Mouse (Mus musculus) lung, embryonic 15.5 days (tissue): ENCODE measurements around the gene Klhl7. TPM values are rescaled to one million over a fixed set of nuclear protein-coding genes. Genes with fewer than 3 reads are reported as not detected.

ENCODE experiments used
- ATAC-seq: fragments of 200-750 bp; cut with Nextera tagmentation; 2 replicates; pipeline ENCODE4 v1.8.0; 2017; ENCODE audit warnings: moderate number of reproducible peaks, borderline replicate concordance; ENCODE audit not compliant: low FRiP score, low TSS enrichment; ENCODE audit errors: extremely low read depth
- H3K27ac ChIP-seq: fragments of 300-500 bp; sonication (generic); 2 replicates; pipeline ENCODE4 v1.5.1; 2015; ENCODE audit warnings: moderate library complexity, mild to moderate bottlenecking, inconsistent platforms
- H3K27me3 ChIP-seq: fragments of 300-500 bp; sonication (generic); 2 replicates; pipeline ENCODE4 v1.6.1; 2015; ENCODE audit warnings: inconsistent platforms
- H3K36me3 ChIP-seq: fragments of 300-500 bp; sonication (generic); 2 replicates; pipeline ENCODE4 v1.6.1; 2015; ENCODE audit warnings: inconsistent platforms
- H3K4me1 ChIP-seq: fragments of 300-500 bp; sonication (generic); 2 replicates; pipeline ENCODE4 v1.6.1; 2015; ENCODE audit warnings: inconsistent platforms
- H3K4me2 ChIP-seq: fragments of 300-500 bp; sonication (generic); 2 replicates; pipeline ENCODE4 v1.6.1; 2015; ENCODE audit warnings: inconsistent platforms, mild to moderate bottlenecking, moderate library complexity
- H3K4me3 ChIP-seq: fragments of 300-500 bp; sonication (generic); 2 replicates; pipeline ENCODE4 v1.5.1; 2015; ENCODE audit warnings: mild to moderate bottlenecking, inconsistent platforms
- H3K9ac ChIP-seq: fragments of 300-500 bp; sonication (generic); 2 replicates; pipeline ENCODE4 v1.6.1; 2015; ENCODE audit warnings: inconsistent platforms
- H3K9me3 ChIP-seq: fragments of 300-500 bp; sonication (generic); 2 replicates; pipeline ENCODE4 v1.6.1; 2016; ENCODE audit warnings: inconsistent platforms
- WGBS: fragments of 180-500 bp; shearing (Covaris S2); methylation state at CpG from one replicate; pipeline ENCODE4 v1.1.7; 2015; 5-methylcytosine and 5-hydroxymethylcytosine counted together
- polyA plus RNA-seq: library from polyadenylated mRNA; unstranded; fragments of >200 nt; fragmentation: Nextera tagmentation; extraction: Ambion mirVana; gene quantifications from 2 replicates; pipeline ENCODE4 v1.2.1, GENCODE M21; 2015

The Klhl7 gene
- polyA plus RNA-seq, 1 experiment from 2014 or later = 46.6 TPM

DNA sequence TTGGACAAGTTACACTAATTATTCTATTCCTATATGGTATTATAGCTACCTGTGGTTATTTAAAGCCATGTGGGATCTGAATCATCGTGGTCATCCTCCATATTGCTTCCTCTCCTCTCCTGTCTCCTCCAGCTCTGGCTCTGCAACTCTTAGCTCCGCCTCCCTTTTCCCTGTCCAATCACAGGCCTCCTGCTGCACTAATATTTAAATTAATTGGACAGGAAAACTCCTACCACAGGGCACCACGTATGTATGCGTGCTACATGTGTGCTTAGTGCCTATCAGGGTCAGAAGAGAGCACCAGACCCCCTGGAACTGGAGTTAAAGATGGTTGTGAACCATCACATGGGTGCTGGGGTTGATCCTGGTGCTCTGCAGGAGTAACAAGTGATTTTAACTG, 88.1 kb downstream of the Klhl7 start:
- Histone ChIP-seq H3K4me2 (no peak overlapping the region), H3K27ac (no peak overlapping the region), H3K27me3 (no peaks in the 10 kb centered on the region), H3K4me1 (no peaks in the 10 kb centered on the region), H3K4me3 (no peak overlapping the region), H3K9me3 (no peaks in the 10 kb centered on the region), H3K36me3 (peaks cover 6% of the 10 kb centered on the region; the same call in 1 of the 2 replicates), H3K9ac (no peak overlapping the region)
- no peak for ATAC-seq
- 66% methylated on average over 4 of the region's 4 CpGs for WGBS

GRCm38 (mm10) chr5:24191821-24192220, 91.4 kb downstream of the Klhl7 start:
- H3K4me3 ChIP-seq = no peak overlapping the region

GRCm38 (mm10) chr5:24201006-24201405, 100.6 kb downstream of the Klhl7 start:
- Histone ChIP-seq H3K4me3 (no peak overlapping the region), H3K36me3 (no peaks in the 10 kb centered on the region), H3K9me3 (no peaks in the 10 kb centered on the region), H3K27ac (no peak overlapping the region), H3K9ac (no peak overlapping the region), H3K27me3 (no peaks in the 10 kb centered on the region), H3K4me2 (no peak overlapping the region), H3K4me1 (no peaks in the 10 kb centered on the region)
- ATAC-seq = no peak
- WGBS = 81% methylated on average over 4 of the region's 4 CpGs

More at GRCm38 (mm10) chr5:24191821-24192220, 91.4 kb downstream of the Klhl7 start:
- Histone ChIP-seq H3K27ac (no peak overlapping the region), H3K27me3 (no peaks in the 10 kb centered on the region), H3K36me3 (no peaks in the 10 kb centered on the region), H3K9ac (no peak overlapping the region), H3K4me1 (no peaks in the 10 kb centered on the region), H3K4me2 (no peak overlapping the region), H3K9me3 (no peaks in the 10 kb centered on the region)
- ATAC-seq = no peak
- WGBS = 70% methylated on average over 2 of the region's 2 CpGs

- H3K4me1 ChIP-seq = no peaks in the 10 kb centered on the region
- H3K27ac ChIP-seq = no peak overlapping the region
- no peak overlapping the region for H3K9ac ChIP-seq
- H3K36me3 ChIP-seq = no peaks in the 10 kb centered on the region
- ATAC-seq = no peak
- H3K4me2 ChIP-seq = no peak overlapping the region
- H3K4me3 ChIP-seq = no peak overlapping the region
- no peaks in the 10 kb centered on the region for H3K27me3 ChIP-seq
- WGBS = 79% methylated on average over 5 of the region's 5 CpGs
- no peaks in the 10 kb centered on the region for H3K9me3 ChIP-seq
Measured at GRCm38 (mm10) chr5:24202492-24202891, 102.1 kb downstream of the Klhl7 start.

DNA sequence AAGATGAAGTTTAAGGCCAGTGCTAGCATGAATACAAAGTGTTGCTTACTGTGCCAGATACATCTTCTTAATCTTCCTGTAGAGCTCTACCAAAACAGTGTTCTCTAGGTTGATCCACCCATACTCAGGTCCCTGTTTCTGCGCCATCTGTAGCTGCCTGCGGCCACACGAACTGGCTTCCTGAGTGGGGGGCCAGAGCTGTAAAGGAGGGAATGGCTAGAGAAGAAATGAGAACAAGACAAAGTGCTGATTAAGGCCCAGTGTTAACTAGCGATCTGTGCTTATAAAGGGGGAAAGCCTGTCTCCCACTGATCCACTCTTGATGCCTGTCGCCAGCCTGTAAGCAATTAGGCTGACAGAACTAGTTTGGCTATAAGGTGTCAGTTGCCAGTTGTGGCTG, 102.9 kb downstream of the Klhl7 start:
- Histone ChIP-seq H3K36me3 (no peaks in the 10 kb centered on the region), H3K27ac (no peak overlapping the region), H3K4me2 (no peak overlapping the region), H3K4me1 (no peaks in the 10 kb centered on the region), H3K27me3 (no peaks in the 10 kb centered on the region), H3K4me3 (no peak overlapping the region), H3K9ac (no peak overlapping the region), H3K9me3 (no peaks in the 10 kb centered on the region)
- 75% methylated on average over 5 of the region's 5 CpGs for WGBS
- no peak for ATAC-seq

- Histone ChIP-seq H3K27ac (no peak overlapping the region), H3K9me3 (no peaks in the 10 kb centered on the region), H3K9ac (no peak overlapping the region), H3K27me3 (no peaks in the 10 kb centered on the region), H3K4me2 (no peak overlapping the region), H3K4me1 (no peaks in the 10 kb centered on the region), H3K36me3 (no peaks in the 10 kb centered on the region), H3K4me3 (no peak overlapping the region)
- 55% methylated on average over 10 of the region's 10 CpGs for WGBS
- ATAC-seq = no peak
Measured at GRCm38 (mm10) chr5:24207965-24208364, 107.6 kb downstream of the Klhl7 start.

- no peaks in the 10 kb centered on the region for H3K27me3 ChIP-seq
- no peaks in the 10 kb centered on the region for H3K9me3 ChIP-seq
- H3K36me3 ChIP-seq = no peaks in the 10 kb centered on the region
- WGBS = 86% methylated on average over 5 of the region's 5 CpGs
- H3K4me1 ChIP-seq = no peaks in the 10 kb centered on the region
- no peak overlapping the region for H3K4me3 ChIP-seq
- H3K27ac ChIP-seq = no peak overlapping the region
- no peak for ATAC-seq
- no peak overlapping the region for H3K9ac ChIP-seq
- H3K4me2 ChIP-seq = no peak overlapping the region
Measured at GRCm38 (mm10) chr5:24208505-24208904, 108.1 kb downstream of the Klhl7 start.

Other genes with a start within 250 kb of the Klhl7 start
- 17.4 and 18.2 TPM in 2 replicates for gene Fam126a, start 69.9 kb upstream of the Klhl7 start, polyA plus RNA-seq
- 16.6 TPM in 2 replicates for gene Nupl2, start 64.4 kb downstream of the Klhl7 start, polyA plus RNA-seq